Mouse (Mus musculus): ENCODE measurements at regions not wholly inside any gene's neighbourhood (a gene's known extent, or its start where the extent isn't known, plus 50 kb on each side); places are given as distances from the start of the nearest gene placed in this dataset.

DNA sequence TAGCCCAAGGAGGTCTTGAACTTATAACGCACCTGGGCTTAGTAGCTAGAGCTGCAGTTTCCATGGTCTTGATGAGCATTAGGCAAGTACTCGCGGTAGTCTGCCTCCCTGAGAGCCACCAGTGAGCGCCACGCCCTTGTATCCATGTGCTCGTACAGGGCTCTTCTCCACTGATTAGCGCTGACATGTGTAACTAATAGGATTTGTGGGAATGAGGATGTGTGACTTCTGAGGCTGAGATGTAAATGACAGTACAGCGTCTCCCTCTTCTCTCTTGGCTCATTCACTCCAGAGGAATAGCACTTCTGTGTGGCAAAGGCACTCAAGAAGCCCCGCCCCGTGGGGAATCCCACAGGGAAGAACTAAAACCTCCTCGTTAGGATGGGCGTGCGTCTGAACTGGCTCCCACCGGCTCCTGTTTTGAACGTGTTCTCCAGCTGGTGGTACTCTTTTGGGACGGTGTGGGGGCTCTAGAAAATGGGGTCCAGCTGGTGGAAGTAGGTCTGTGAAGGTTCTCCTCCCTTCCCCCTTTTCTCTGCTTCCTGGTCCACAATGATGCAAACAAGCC is 94.3 kb upstream of the Pkdcc start:
- H3K4me2 ChIP-seq (ENCODE audit: low read depth, low read length) = peak overlapping the region; percentile 20; the same call in 1 of the 2 replicates
- 50% methylated on average over 16 of the region's 16 CpGs for WGBS
- H3K4me1 ChIP-seq (ENCODE audit: control insufficient read depth, insufficient read depth, low read length) = peaks cover 32% of the 10 kb centered on the region
- 0 out of 2 replicates have a peak overlapping the region, but pooled peaks have one; percentile 13 for H3K9ac ChIP-seq (ENCODE audit: low read length)
- H3K27ac ChIP-seq (ENCODE audit: low read length) = no peak overlapping the region
- H3K9me3 ChIP-seq (replicated peaks; ENCODE audit: control insufficient read depth, low read length) = no peaks in the 10 kb centered on the region
- peak overlapping the region; percentile 5; the same call in 1 of the 2 replicates for H3K4me3 ChIP-seq (ENCODE audit: low read length)
- H3K36me3 ChIP-seq (ENCODE audit: control insufficient read depth, insufficient read depth) = no peaks in the 10 kb centered on the region
- no peaks in the 10 kb centered on the region for H3K27me3 ChIP-seq (ENCODE audit: control insufficient read depth, insufficient read depth, low read length)
- no peak for ATAC-seq (replicated peaks; ENCODE audit: extremely low read depth, insufficient read depth, low FRiP score)

DNA sequence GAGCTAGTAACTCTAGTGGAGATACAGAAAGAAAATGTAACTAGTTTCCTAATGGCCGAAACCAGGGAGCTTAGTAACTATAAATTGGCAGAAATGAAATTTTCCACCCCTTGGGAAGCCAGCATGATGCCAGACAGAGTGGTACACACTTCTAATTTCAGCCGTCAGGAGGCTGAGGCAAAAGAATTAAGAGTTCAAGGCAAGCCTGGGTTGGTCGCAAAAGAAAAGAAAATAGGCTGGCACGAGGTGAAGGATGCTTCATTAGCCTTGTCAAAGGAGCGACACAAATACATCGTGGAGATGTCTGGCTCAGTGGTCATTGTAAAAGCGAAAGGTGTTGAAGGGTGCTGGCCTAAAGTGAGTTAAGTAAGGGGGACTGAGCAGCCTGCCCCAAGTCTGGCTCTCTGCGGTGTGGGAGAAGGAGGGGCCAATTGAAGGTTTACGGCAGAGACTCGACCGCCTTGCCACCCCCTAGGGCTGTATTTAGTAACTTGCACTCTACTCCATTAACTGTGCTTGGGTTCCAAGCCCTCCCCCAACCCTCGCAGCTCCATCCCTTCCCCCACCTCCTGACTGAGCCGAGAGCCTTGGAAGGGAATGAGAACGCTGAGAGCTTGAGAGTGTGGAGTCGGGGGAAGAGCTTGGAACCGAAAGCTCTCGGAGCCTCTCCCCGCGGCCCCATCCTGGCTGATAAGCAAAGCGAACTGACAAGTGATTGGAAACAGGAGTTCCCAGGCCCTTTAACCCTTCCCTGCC is 92.4 kb upstream of the Pkdcc start:
- H3K27ac ChIP-seq (ENCODE audit: low read length) = peak overlapping the region; percentile 85
- no peaks in the 10 kb centered on the region for H3K27me3 ChIP-seq (ENCODE audit: control insufficient read depth, insufficient read depth, low read length)
- H3K9ac ChIP-seq (ENCODE audit: low read length) = peak overlapping the region; percentile 57
- peaks cover 35% of the 10 kb centered on the region for H3K4me1 ChIP-seq (ENCODE audit: control insufficient read depth, insufficient read depth, low read length)
- H3K4me3 ChIP-seq (ENCODE audit: low read length) = peak overlapping the region; percentile 32
- WGBS = 5% methylated on average over 20 of the region's 20 CpGs
- H3K4me2 ChIP-seq (ENCODE audit: low read depth, low read length) = peak overlapping the region; percentile 60
- ATAC-seq (replicated peaks; ENCODE audit: extremely low read depth, insufficient read depth, low FRiP score) = peak; percentile 95
- H3K36me3 ChIP-seq (ENCODE audit: control insufficient read depth, insufficient read depth) = no peaks in the 10 kb centered on the region
- H3K9me3 ChIP-seq (replicated peaks; ENCODE audit: control insufficient read depth, low read length) = no peaks in the 10 kb centered on the region

DNA sequence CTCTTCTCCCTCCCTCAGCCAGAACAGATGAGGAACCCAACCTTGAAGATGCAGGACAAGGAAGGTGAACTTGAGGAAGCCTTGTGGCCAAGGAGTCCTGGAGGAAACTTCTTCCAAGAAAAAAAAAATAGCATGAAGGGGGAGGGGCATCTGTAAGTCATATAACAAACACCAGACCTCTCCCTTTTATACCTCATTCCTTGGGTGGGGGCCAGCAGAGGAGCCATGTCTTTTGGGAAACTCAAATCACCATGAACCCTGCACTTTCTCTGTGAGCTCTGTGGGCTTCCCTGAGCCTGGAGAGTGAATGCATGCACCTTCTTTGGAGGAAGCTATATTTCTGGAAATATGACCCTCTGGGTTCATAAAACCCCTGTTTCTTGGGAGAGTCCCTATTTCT is 90.0 kb upstream of the Pkdcc start:
- no peak for ATAC-seq (replicated peaks; ENCODE audit: extremely low read depth, insufficient read depth, low FRiP score)
- Histone ChIP-seq H3K9me3 (replicated peaks; ENCODE audit: control insufficient read depth, low read length) (no peaks in the 10 kb centered on the region), H3K4me2 (ENCODE audit: low read depth, low read length) (no peak overlapping the region), H3K27ac (ENCODE audit: low read length) (peak overlapping the region; percentile 37), H3K9ac (ENCODE audit: low read length) (no peak overlapping the region), H3K36me3 (ENCODE audit: control insufficient read depth, insufficient read depth) (no peaks in the 10 kb centered on the region), H3K27me3 (ENCODE audit: control insufficient read depth, insufficient read depth, low read length) (no peaks in the 10 kb centered on the region), H3K4me3 (ENCODE audit: low read length) (no peak overlapping the region), H3K4me1 (ENCODE audit: control insufficient read depth, insufficient read depth, low read length) (peaks cover 43% of the 10 kb centered on the region)

DNA sequence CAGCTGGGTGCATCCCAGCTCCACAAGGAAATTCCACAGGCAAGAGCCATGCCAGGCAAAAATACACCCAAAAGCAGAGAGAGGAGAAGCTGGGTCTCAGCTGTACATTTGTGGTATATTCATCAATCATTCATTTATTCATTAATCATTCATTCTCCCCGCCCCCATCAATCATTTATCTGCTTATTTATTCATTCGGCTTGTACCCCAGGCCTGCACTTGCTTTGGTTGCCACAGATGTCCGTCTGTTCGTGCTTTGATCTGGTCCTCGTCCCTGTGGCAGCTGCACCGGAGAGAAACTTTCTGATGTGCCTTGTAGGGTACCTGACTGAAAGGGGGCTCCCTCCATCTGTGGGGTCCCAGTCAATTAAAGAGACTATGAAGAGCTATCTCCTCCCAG is 87.2 kb upstream of the Pkdcc start:
- no peak overlapping the region for H3K4me2 ChIP-seq (ENCODE audit: low read depth, low read length)
- H3K4me1 ChIP-seq (ENCODE audit: control insufficient read depth, insufficient read depth, low read length) = peaks cover 32% of the 10 kb centered on the region
- H3K27me3 ChIP-seq (ENCODE audit: control insufficient read depth, insufficient read depth, low read length) = no peaks in the 10 kb centered on the region
- no peak overlapping the region for H3K9ac ChIP-seq (ENCODE audit: low read length)
- no peak for ATAC-seq (replicated peaks; ENCODE audit: extremely low read depth, insufficient read depth, low FRiP score)
- H3K4me3 ChIP-seq (ENCODE audit: low read length) = no peak overlapping the region
- H3K36me3 ChIP-seq (ENCODE audit: control insufficient read depth, insufficient read depth) = no peaks in the 10 kb centered on the region
- H3K27ac ChIP-seq (ENCODE audit: low read length) = no peak overlapping the region
- 81% methylated on average over 6 of the region's 6 CpGs for WGBS
- no peaks in the 10 kb centered on the region for H3K9me3 ChIP-seq (replicated peaks; ENCODE audit: control insufficient read depth, low read length)

DNA sequence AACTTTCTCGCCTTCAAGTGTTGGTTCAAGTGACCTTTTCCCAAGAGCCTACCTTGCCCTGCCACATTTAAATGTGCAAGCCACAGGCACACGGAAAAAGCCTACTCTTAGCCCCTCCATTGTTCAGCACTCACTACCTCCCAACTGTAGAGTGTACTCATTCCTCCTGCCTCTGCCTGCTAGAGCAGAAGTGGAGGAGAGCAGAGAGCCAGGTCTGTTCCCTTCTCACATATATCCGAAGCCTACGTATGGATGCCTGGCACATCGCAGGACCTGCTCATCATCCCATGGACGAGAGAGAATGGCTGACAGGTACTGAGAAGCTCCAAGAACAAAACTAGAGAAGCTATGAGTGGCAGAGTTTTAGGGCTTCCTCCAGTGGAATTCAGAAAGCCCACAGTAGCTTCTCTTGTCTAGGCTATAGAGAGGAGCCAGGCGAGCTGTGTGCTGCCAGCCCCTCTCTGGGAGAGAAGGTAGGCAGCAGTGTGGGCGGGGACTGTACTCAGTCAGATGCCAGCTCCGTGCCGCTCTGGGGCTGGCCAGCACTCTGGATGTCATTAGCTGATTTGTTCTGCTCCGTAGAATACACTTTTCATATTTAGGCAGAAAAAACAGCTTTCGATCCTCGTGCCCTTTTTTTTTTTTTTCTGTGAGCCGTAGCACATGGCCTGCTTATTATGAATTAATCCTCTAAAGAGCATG is 86.1 kb upstream of the Pkdcc start:
- H3K4me2 ChIP-seq (ENCODE audit: low read depth, low read length) = no peak overlapping the region
- H3K27me3 ChIP-seq (ENCODE audit: control insufficient read depth, insufficient read depth, low read length) = no peaks in the 10 kb centered on the region
- no peaks in the 10 kb centered on the region for H3K36me3 ChIP-seq (ENCODE audit: control insufficient read depth, insufficient read depth)
- peaks cover 27% of the 10 kb centered on the region for H3K4me1 ChIP-seq (ENCODE audit: control insufficient read depth, insufficient read depth, low read length)
- no peak overlapping the region for H3K4me3 ChIP-seq (ENCODE audit: low read length)
- H3K9ac ChIP-seq (ENCODE audit: low read length) = no peak overlapping the region
- WGBS = 61% methylated on average over 14 of the region's 14 CpGs
- peak; percentile 71; the same call in 1 of the 2 replicates for ATAC-seq (replicated peaks; ENCODE audit: extremely low read depth, insufficient read depth, low FRiP score)
- no peaks in the 10 kb centered on the region for H3K9me3 ChIP-seq (replicated peaks; ENCODE audit: control insufficient read depth, low read length)
- no peak overlapping the region for H3K27ac ChIP-seq (ENCODE audit: low read length)

DNA sequence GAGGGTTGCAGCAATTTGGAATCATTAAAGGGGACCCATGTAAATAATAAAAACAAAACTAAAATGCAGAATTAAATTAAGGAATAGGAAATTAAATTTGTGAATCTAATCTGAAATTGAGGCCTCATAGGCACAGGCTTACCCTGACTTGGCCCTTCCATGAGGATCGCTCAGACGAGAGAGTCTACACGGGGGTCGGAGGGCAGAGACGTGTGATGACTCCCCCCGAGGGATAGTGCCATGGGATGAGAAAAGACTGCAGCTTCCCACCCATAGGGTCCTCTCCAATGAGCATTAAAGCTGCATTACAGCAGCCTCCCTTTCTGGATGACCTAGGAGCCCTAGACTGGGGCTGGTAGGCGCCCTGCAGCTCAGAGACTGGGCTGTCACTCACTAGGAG is 85.4 kb upstream of the Pkdcc start:
- no peaks in the 10 kb centered on the region for H3K36me3 ChIP-seq (ENCODE audit: control insufficient read depth, insufficient read depth)
- no peak overlapping the region for H3K4me3 ChIP-seq (ENCODE audit: low read length)
- H3K4me1 ChIP-seq (ENCODE audit: control insufficient read depth, insufficient read depth, low read length) = peaks cover 22% of the 10 kb centered on the region
- H3K27me3 ChIP-seq (ENCODE audit: control insufficient read depth, insufficient read depth, low read length) = no peaks in the 10 kb centered on the region
- H3K27ac ChIP-seq (ENCODE audit: low read length) = no peak overlapping the region
- no peaks in the 10 kb centered on the region for H3K9me3 ChIP-seq (replicated peaks; ENCODE audit: control insufficient read depth, low read length)
- no peak for ATAC-seq (replicated peaks; ENCODE audit: extremely low read depth, insufficient read depth, low FRiP score)
- 77% methylated on average over 7 of the region's 7 CpGs for WGBS
- H3K4me2 ChIP-seq (ENCODE audit: low read depth, low read length) = no peak overlapping the region
- H3K9ac ChIP-seq (ENCODE audit: low read length) = no peak overlapping the region

DNA sequence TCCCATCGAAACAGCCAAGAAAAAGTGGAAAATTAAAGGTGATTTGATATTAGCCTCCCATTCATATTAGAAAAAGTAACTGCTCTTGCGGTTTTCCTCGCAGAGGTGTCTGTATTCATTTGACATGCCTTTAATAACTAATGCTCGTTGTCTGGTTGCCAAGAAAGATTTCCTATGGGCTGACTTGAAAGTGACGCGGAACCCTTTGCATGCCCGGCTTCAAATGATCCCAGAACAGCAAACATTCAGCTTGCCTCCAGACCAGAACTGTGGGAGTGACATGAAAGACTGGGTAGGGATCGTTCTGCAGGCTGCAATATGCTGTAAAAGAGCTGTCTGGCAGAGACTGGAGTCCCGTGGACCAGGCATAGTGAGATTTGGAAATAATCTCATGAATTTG is 81.9 kb upstream of the Pkdcc start:
- no peak overlapping the region for H3K9ac ChIP-seq (ENCODE audit: low read length)
- no peaks in the 10 kb centered on the region for H3K9me3 ChIP-seq (replicated peaks; ENCODE audit: control insufficient read depth, low read length)
- no peaks in the 10 kb centered on the region for H3K27me3 ChIP-seq (ENCODE audit: control insufficient read depth, insufficient read depth, low read length)
- peaks cover 8% of the 10 kb centered on the region; the same call in 1 of the 2 replicates for H3K4me1 ChIP-seq (ENCODE audit: control insufficient read depth, insufficient read depth, low read length)
- H3K4me3 ChIP-seq (ENCODE audit: low read length) = no peak overlapping the region
- H3K27ac ChIP-seq (ENCODE audit: low read length) = no peak overlapping the region
- WGBS = 64% methylated on average over 9 of the region's 9 CpGs
- no peak overlapping the region for H3K4me2 ChIP-seq (ENCODE audit: low read depth, low read length)
- no peak for ATAC-seq (replicated peaks; ENCODE audit: extremely low read depth, insufficient read depth, low FRiP score)
- no peaks in the 10 kb centered on the region for H3K36me3 ChIP-seq (ENCODE audit: control insufficient read depth, insufficient read depth)

DNA sequence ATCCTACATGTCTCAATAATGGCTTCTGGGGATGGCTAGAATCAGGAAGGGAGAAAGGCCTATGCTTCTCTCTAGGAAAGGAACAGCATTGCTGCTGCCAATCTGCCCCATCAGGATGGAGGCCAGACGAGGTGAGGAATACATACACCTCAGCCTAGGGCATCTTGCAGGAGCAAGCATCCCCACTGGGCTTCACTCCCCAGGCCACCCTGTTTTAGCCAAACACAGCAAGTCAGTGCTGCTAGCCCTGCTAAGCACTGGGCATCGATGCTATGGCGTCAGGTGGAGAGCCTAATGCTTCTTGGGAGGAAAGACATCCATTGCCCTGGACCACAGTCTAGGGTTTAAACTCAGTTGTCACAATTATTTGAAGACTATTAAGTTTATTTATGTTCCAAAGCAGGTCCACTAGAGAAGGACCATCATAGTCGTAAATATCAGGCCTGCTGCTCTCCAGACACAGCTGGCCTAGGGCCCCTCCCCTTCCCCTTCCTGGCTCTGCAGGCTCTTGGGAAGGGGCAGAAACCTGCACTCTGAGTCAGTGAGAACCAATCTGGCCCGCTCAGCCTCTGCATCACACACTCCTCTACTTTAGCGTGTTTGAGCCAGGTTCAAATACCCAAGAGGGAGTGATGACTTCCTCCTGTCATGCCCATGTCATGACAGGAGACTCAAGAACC is 79.5 kb upstream of the Pkdcc start:
- Histone ChIP-seq H3K9ac (ENCODE audit: low read length) (no peak overlapping the region), H3K4me2 (ENCODE audit: low read depth, low read length) (no peak overlapping the region), H3K27ac (ENCODE audit: low read length) (no peak overlapping the region; the same call in 1 of the 2 replicates), H3K36me3 (ENCODE audit: control insufficient read depth, insufficient read depth) (no peaks in the 10 kb centered on the region), H3K9me3 (replicated peaks; ENCODE audit: control insufficient read depth, low read length) (no peaks in the 10 kb centered on the region), H3K4me1 (ENCODE audit: control insufficient read depth, insufficient read depth, low read length) (no peaks in the 10 kb centered on the region), H3K27me3 (ENCODE audit: control insufficient read depth, insufficient read depth, low read length) (no peaks in the 10 kb centered on the region), H3K4me3 (ENCODE audit: low read length) (no peak overlapping the region)
- 71% methylated on average over 6 of the region's 6 CpGs for WGBS
- ATAC-seq (replicated peaks; ENCODE audit: extremely low read depth, insufficient read depth, low FRiP score) = no peak
